Mouse (Mus musculus) intestine, embryonic 14.5 days (tissue): ENCODE results near the gene 1700010B08Rik. TPM values are rescaled to one million over a fixed set of nuclear protein-coding genes. Genes with fewer than 3 reads are reported as not detected.
A peak's percentile ranks its signal among the peaks of the same experiment; 100 is the strongest.

Experiments
- ATAC-seq: fragments of 200-750 bp; cut with Nextera tagmentation; replicated peaks from 2 replicates; pipeline ENCODE4 v1.8.0; 2017; ENCODE audit warnings: low read depth, moderate number of reproducible peaks, moderate TSS enrichment, moderate library complexity; ENCODE audit not compliant: low FRiP score, low TSS enrichment
- DNase-seq: peaks from one replicate; pipeline ENCODE4 v3.0.0-alpha.2; 2018; ENCODE audit warnings: low spot score
- H3K27ac ChIP-seq: fragments of 300-500 bp; sonication (generic); 2 replicates; pipeline ENCODE4 v1.5.1; 2014; ENCODE audit warnings: low read depth, mild to moderate bottlenecking, control low read depth
- H3K27me3 ChIP-seq: fragments of 300-500 bp; sonication (generic); replicated peaks from 2 replicates; pipeline ENCODE4 v1.6.1; 2014; ENCODE audit warnings: low read length, control low read depth; ENCODE audit not compliant: control insufficient read depth, insufficient read depth
- H3K36me3 ChIP-seq: fragments of 300-500 bp; sonication (generic); 2 replicates; pipeline ENCODE4 v1.6.1; 2014; ENCODE audit warnings: low read length, control low read depth; ENCODE audit not compliant: control insufficient read depth, insufficient read depth
- H3K4me1 ChIP-seq: fragments of 300-500 bp; sonication (generic); replicated peaks from 2 replicates; pipeline ENCODE4 v1.6.1; 2014; ENCODE audit warnings: low read length, control low read depth, mixed read lengths; ENCODE audit not compliant: control insufficient read depth, insufficient read depth
- H3K4me2 ChIP-seq: fragments of 300-500 bp; sonication (generic); 2 replicates; pipeline ENCODE4 v1.6.1; 2014; ENCODE audit warnings: low read length
- H3K4me3 ChIP-seq: fragments of 300-500 bp; sonication (generic); 2 replicates; pipeline ENCODE4 v1.5.1; 2014; ENCODE audit warnings: low read depth, low read length, control low read depth, mixed read lengths
- H3K9ac ChIP-seq: fragments of 300-500 bp; sonication (generic); 2 replicates; pipeline ENCODE4 v1.6.1; 2014; ENCODE audit warnings: mild to moderate bottlenecking, low read length
- H3K9me3 ChIP-seq: fragments of 300-500 bp; sonication (generic); 2 replicates; pipeline ENCODE4 v1.6.1; 2016; ENCODE audit warnings: low read length, control low read depth; ENCODE audit not compliant: control insufficient read depth
- WGBS: fragments of 180-500 bp; shearing (Covaris S2); extraction: QIAGEN DNeasy Blood & Tissue Kit; methylation state at CpG from one replicate; pipeline ENCODE4 v1.1.7; 2014; 5-methylcytosine and 5-hydroxymethylcytosine counted together
- microRNA-seq: library from miRNA; unstranded; fragments of <30 nt; microRNA quantifications from one replicate; pipeline ENCODE4, GENCODE M21; 2016
- polyA plus RNA-seq: library from polyadenylated mRNA; unstranded; fragments of >200 nt; fragmentation: Nextera tagmentation; extraction: Ambion mirVana; gene quantifications from 2 replicates; pipeline ENCODE4 v1.2.1, GENCODE M21; 2014

The 1700010B08Rik gene
- polyA plus RNA-seq, 1 experiment from 2014 or later: not detected

DNA sequence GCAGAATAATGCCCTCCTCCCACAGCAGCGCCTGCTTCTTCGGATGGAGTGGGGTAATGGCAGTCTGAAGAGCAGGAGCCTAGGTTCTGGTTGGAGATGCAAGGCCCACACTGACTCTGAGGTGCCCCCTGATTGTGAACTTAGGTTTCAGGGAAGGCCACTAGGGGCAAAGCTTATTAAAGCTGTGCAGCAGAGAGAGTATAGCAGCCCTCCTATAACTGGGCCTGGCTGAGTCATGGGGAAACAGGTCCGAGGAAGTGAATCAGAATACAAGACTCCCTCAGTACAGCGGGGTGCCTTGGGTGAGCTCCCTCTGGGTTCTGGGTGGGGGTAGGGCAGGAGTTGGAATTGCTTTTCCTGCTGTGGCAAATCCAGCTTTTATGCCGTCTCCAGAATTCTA, 51.4 kb downstream of the 1700010B08Rik start:
- H3K4me1 ChIP-seq: peaks cover 34% of the 10 kb centered on the region
- H3K27me3 ChIP-seq: no peaks in the 10 kb centered on the region

More for the DNA sequence above, 51.4 kb downstream of the 1700010B08Rik start:
- H3K36me3 ChIP-seq: peaks cover 7% of the 10 kb centered on the region; the same call in 1 of the 2 replicates
- no peak overlapping the region for H3K9ac ChIP-seq
- DNase-seq (no peak), ATAC-seq (no peak)
- 64% methylated on average over 5 of the region's 5 CpGs for WGBS
- no peak overlapping the region for H3K4me3 ChIP-seq
- no peaks in the 10 kb centered on the region for H3K9me3 ChIP-seq
- no peak overlapping the region for H3K4me2 ChIP-seq
- H3K27ac ChIP-seq: 0 out of 2 replicates have a peak overlapping the region, but pooled peaks have one; percentile 7

Small RNA genes lying within 50 kb of the gene (microRNA-seq; reads per million reads assigned to microRNA genes)
- gene Mir6340: not detected

Other genes with a start within 250 kb of the 1700010B08Rik start
- not detected in 2 replicates for gene 1700021F07Rik, start 196.8 kb upstream of the 1700010B08Rik start, polyA plus RNA-seq
- not detected in 2 replicates for gene Ankrd60, start 141.1 kb upstream of the 1700010B08Rik start, polyA plus RNA-seq
- gene Rab22a, start 59.7 kb upstream of the 1700010B08Rik start, polyA plus RNA-seq: 33.0 and 34.5 TPM in 2 replicates
- gene Vapb, start 18.1 kb downstream of the 1700010B08Rik start, polyA plus RNA-seq: 10.5 and 11.7 TPM in 2 replicates